Mouse (Mus musculus) embryonic facial prominence, embryonic 10.5 days (tissue): ENCODE results near the gene Rln3. TPM values are rescaled to one million over a fixed set of nuclear protein-coding genes. Genes with fewer than 3 reads are reported as not detected.

Experiments
- DNase-seq: peaks from one replicate; pipeline ENCODE4 v3.0.0-alpha.2; 2017; ENCODE audit warnings: low spot score
- H3K27ac ChIP-seq: fragments of 300-500 bp; sonication (generic); replicated peaks from 2 replicates; pipeline ENCODE4 v1.5.1; 2016; ENCODE audit warnings: mild to moderate bottlenecking
- H3K27me3 ChIP-seq: fragments of 300-500 bp; sonication (generic); replicated peaks from 2 replicates; pipeline ENCODE4 v1.6.1; 2016; ENCODE audit warnings: low read depth, mild to moderate bottlenecking; ENCODE audit not compliant: poor library complexity, severe bottlenecking
- H3K36me3 ChIP-seq: fragments of 300-500 bp; sonication (generic); replicated peaks from 2 replicates; pipeline ENCODE4 v1.6.1; 2016; ENCODE audit warnings: mild to moderate bottlenecking, moderate library complexity
- H3K4me1 ChIP-seq: fragments of 300-500 bp; sonication (generic); 2 replicates; pipeline ENCODE4 v1.6.1; 2016
- H3K4me3 ChIP-seq: fragments of 300-500 bp; sonication (generic); 2 replicates; pipeline ENCODE4 v1.5.1; 2016; ENCODE audit warnings: mild to moderate bottlenecking, moderate library complexity
- H3K9me3 ChIP-seq: fragments of 300-500 bp; sonication (generic); 2 replicates; pipeline ENCODE4 v1.6.1; 2016; ENCODE audit warnings: mild to moderate bottlenecking
- WGBS: fragments of 180-500 bp; shearing (Covaris S2); methylation state at CpG from one replicate; pipeline ENCODE4 v1.1.7; 2016; 5-methylcytosine and 5-hydroxymethylcytosine counted together
- polyA plus RNA-seq: library from polyadenylated mRNA; unstranded; fragments of >200 nt; fragmentation: Nextera tagmentation; extraction: Ambion mirVana; gene quantifications from 2 replicates; pipeline ENCODE4 v1.2.1, GENCODE M21; 2016

Rln3 gene
- polyA plus RNA-seq, 1 experiment from 2014 or later: not detected

DNA sequence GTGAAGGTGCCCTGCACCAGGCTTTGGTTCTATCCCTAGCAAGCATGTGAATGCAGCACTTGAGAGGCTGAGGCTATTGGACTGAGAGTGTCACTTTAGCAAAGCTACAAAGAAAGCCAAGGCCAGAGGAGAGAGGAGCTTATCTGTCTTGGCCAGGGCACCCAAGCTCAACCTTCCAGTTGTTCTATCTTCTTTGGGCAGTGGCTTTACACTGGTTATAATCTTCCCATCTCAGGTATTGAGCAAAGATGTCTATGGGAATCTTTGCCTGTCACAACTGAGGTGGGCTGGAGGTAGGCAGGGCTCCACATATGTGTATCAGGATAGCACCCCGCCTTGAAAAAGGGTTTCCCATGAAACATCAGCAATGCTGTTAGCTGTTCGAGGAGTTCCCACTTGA is 15.4 kb upstream of the Rln3 start:
- no peak for DNase-seq
- no peaks in the 10 kb centered on the region for H3K27me3 ChIP-seq

DNA sequence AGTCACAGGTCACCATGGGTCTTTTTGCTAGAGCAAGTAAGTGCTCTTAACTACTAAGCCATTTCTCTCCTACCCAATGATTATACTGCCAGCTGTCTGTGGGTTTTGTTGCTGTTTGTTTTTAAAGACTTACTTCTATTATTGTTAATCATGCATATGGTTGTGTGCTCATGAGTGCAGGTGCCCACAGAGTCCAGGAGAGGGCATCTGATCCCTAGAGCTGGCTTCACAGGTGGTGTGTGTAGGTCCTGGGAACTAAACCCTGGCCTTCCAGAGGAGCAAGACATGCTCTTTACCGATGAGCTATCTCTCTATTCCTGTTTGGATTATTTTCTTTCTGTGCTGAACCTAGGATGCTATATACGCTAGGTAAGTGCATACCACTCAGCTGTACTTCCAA is 14.4 kb upstream of the Rln3 start:
- WGBS: 88% methylated on average over 2 of the region's 2 CpGs
- no peaks in the 10 kb centered on the region for H3K4me1 ChIP-seq
- H3K9me3 ChIP-seq: no peaks in the 10 kb centered on the region
- DNase-seq: no peak
- H3K36me3 ChIP-seq: no peaks in the 10 kb centered on the region
- no peak overlapping the region for H3K27ac ChIP-seq
- H3K4me3 ChIP-seq: no peak overlapping the region
- H3K27me3 ChIP-seq: no peaks in the 10 kb centered on the region

More for the DNA sequence above, 15.4 kb upstream of the Rln3 start:
- WGBS: 85% methylated on average over 2 of the region's 2 CpGs
- no peak overlapping the region for H3K27ac ChIP-seq
- H3K4me1 ChIP-seq: no peaks in the 10 kb centered on the region
- H3K36me3 ChIP-seq: no peaks in the 10 kb centered on the region
- H3K4me3 ChIP-seq: no peak overlapping the region
- H3K9me3 ChIP-seq: no peaks in the 10 kb centered on the region

DNA sequence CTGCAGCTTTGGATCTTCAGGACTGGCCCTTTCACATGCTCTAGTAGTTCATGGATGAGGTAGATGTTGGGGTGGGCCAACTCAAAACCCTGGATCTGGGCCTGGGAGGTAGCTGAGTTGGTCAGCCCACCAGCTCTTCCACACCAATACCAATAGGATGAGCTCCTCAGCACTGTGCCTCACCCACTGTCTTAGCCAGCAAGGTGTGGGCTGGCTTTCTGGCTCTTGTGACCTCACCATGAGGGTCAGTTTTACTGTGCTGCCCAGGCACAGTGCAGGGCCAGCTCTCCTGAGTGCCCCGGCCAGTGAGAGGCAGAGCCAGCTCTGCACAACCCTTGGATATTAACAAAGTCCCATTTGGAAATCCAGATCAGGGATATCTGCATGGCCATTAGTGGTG is 13.0 kb upstream of the Rln3 start:
- 94% methylated on average over 1 of the region's 1 CpGs for WGBS
- Histone ChIP-seq H3K27ac (no peak overlapping the region), H3K4me3 (no peak overlapping the region), H3K4me1 (no peaks in the 10 kb centered on the region), H3K36me3 (no peaks in the 10 kb centered on the region), H3K27me3 (no peaks in the 10 kb centered on the region), H3K9me3 (0 out of 2 replicates have a peak, but pooled peaks cover 2% of the 10 kb centered on the region)
- no peak for DNase-seq

DNA sequence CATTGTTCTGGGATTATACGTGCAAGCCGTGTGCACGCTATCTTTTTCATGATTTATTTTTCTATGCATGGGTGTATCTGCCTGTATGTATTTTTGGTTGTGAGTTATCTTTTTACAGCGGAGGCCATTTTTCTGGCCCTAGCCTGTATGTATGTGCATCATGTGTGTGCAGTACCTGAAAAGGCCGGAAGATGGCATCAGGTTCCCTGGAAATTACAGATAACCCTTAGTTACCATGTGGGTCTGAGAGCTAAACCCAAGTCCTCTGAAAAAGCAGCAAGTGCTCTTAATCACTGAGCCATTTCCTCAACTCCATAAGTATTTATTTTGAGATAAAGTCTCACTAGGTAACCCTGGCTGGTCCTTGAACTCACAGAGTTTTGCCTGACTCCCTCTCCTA is 8.4 kb upstream of the Rln3 start:
- 93% methylated on average over 5 of the region's 5 CpGs for WGBS
- Histone ChIP-seq H3K27ac (no peak overlapping the region), H3K36me3 (no peaks in the 10 kb centered on the region), H3K9me3 (0 out of 2 replicates have a peak, but pooled peaks cover 2% of the 10 kb centered on the region), H3K27me3 (no peaks in the 10 kb centered on the region), H3K4me1 (peaks cover 12% of the 10 kb centered on the region), H3K4me3 (no peak overlapping the region)
- no peak for DNase-seq

DNA sequence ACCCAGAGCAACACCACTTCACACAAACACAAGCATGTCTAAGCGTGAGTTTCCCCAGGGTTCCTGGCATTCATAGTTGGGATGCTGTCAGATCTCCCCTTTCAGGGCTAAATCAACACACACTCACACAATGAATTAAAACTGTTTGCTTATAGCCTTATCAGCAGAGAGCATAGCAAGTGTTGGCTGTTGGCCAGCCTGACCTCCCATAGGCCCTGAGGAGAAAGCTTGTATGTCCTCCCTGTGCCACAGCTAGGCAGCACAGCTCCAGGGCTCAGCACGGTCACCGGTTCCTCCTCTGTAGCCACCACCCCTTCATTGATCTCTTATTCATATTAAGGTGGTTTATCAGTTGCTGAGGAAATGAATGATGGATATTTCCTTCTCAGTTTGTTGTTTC is 7.9 kb upstream of the Rln3 start:
- Histone ChIP-seq H3K27ac (no peak overlapping the region), H3K9me3 (0 out of 2 replicates have a peak, but pooled peaks cover 2% of the 10 kb centered on the region), H3K4me1 (peaks cover 12% of the 10 kb centered on the region), H3K27me3 (no peaks in the 10 kb centered on the region; the same call in 1 of the 2 replicates), H3K36me3 (no peaks in the 10 kb centered on the region), H3K4me3 (no peak overlapping the region)
- no peak for DNase-seq
- WGBS: 88% methylated on average over 3 of the region's 3 CpGs

DNA sequence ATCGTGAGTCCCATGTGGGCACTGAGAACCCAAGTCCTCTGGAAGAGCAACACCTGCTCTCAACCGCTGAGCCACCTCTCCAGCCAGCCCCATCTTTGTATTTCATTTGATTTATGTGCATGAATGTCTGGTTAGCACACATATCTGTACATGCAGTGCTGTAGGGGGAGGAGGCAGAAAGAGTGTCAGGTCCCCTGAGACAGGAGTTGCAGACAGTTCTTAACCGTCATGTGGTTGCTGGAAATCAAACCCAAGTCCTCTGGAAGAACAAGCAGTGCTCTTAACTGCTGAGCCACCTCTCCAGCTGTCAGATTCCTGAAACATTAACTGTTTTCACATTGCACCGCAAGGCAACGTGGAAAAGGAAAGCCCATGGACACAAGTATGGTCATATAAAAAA is 3.4 kb upstream of the Rln3 start:
- DNase-seq: no peak
- Histone ChIP-seq H3K27me3 (peaks cover 39% of the 10 kb centered on the region), H3K4me1 (peaks cover 23% of the 10 kb centered on the region), H3K4me3 (no peak overlapping the region), H3K36me3 (no peaks in the 10 kb centered on the region), H3K27ac (no peak overlapping the region), H3K9me3 (0 out of 2 replicates have a peak, but pooled peaks cover under 1% of the 10 kb centered on the region)
- WGBS: 80% methylated on average over 5 of the region's 5 CpGs

DNA sequence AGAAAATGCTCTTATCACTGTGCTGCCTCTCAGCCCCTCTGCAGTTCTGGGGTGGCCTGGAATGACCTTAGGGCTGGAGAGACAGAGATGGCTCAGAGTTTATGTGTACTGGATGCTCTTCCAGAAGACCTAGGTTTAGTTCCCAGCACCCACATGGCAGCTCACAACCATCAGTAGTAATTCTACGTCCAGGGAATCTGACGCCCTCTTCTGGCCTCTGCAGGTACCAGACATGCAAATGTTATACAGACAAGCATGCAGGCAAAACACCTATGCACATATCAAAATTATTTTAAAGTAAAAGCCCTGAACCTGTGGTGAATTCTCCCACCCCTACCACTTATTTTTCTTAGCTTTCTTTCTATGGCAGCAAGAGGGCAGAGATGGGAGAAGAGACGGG is 1.7 kb upstream of the Rln3 start:
- Histone ChIP-seq H3K4me1 (peaks cover 37% of the 10 kb centered on the region), H3K27ac (no peak overlapping the region), H3K27me3 (peaks cover 55% of the 10 kb centered on the region), H3K36me3 (no peaks in the 10 kb centered on the region), H3K4me3 (no peak overlapping the region), H3K9me3 (no peaks in the 10 kb centered on the region)
- 85% methylated on average over 3 of the region's 3 CpGs for WGBS
- no peak for DNase-seq

DNA sequence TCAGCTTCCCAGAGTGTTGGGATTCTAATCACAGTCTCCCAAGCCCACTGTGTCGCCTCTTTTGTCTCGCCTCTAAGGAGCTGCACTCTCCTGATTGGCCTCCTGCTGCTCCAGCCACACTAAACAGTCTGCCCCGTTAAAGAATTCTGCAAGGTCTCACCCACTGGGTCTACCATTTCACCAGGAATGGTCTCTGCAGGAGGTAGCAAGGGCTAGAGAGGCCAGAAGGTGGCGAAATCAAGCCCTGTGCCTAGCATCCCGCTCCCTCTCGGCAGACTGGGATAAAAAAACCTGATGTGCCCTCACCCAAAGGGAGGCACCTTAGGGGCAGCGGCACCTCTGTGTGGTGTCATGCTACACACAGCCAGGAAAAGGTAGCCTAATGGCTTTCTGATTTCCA is 697 bp downstream of the Rln3 start:
- DNase-seq: peak; percentile 24
- Histone ChIP-seq H3K27me3 (peaks cover 77% of the 10 kb centered on the region), H3K27ac (no peak overlapping the region), H3K9me3 (no peaks in the 10 kb centered on the region), H3K4me3 (no peak overlapping the region; the same call in 1 of the 2 replicates), H3K4me1 (peaks cover 26% of the 10 kb centered on the region), H3K36me3 (no peaks in the 10 kb centered on the region)
- WGBS: 4% methylated on average over 7 of the region's 7 CpGs

DNA sequence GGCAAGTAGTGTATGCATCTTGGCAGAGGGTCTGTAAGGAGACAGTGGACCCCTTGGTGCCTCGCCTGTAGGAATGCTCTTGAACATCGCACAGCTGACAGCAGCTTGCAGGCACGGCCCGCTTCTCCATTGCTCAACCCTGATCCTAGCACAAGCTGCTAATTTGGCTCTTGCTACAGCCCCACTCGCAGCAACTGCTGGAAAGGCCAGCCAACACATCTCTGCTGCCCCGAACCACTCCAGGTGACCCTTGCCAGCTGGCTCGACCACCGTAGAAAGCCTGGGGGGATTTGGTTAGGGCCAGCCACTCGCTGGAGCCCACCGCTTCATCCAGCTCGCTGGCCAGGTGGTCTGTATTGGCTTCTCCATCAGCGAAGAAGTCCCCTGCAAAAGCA is 1.9 kb downstream of the Rln3 start:
- H3K4me1 ChIP-seq: peaks cover 26% of the 10 kb centered on the region
- no peak overlapping the region for H3K27ac ChIP-seq
- 32% methylated on average over 12 of the region's 12 CpGs for WGBS
- DNase-seq: peak; percentile 20
- H3K27me3 ChIP-seq: peaks cover 87% of the 10 kb centered on the region
- H3K36me3 ChIP-seq: no peaks in the 10 kb centered on the region
- H3K4me3 ChIP-seq: peak overlapping the region; percentile 56
- H3K9me3 ChIP-seq: no peaks in the 10 kb centered on the region

DNA sequence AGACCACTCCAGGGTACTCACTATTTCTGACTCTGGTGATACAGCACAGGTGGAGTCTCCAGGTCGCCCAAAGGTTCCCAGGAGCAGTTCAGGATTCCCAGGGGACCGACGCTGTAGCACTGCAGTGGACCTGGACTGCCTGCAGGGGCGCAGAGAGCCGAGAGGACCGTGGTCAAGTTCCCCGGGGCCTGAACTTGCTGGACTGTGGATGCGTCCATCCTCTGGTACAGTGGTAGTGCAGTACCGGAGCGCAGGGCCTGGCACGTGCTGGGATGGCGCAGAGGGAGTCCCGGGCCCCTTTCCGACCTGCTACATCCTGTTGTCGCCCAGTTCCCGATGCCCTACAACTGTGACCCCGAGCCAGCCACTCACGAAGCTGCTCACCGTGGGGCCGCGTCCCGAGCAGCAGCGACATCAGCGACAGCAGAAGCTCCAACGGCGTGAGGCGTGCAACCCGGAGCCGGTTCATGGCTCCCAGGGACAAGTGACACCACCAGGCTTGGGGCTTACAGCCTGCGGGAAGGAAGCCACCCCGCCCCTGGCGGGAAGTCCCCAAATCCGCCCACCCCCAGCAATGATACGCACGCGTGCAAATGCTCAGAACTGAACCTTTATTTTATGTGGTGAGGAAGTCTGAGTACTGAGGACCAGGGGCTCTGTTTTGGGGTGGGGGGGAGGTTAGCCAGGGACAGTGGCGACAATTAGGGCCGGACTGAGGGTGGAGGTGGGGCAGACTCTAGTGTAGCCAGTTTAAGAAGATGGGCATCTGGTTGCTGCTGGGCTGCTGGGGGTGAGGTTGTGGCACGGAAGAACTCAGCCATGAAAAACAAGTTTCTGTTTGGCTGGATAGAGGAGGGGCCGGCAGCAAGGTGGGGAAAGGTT is 2.5 kb downstream of the Rln3 start, which contains the start of gene Il27ra:
TSS of gene Il27ra (minus strand) at position 524 of the 882 bp plus-strand sequence.
- Histone ChIP-seq H3K9me3 (no peaks in the 10 kb centered on the region), H3K36me3 (no peaks in the 10 kb centered on the region), H3K27me3 (peaks cover 93% of the 10 kb centered on the region), H3K27ac (no peak within 1 kb of the TSS), H3K4me1 (peaks cover 26% of the 10 kb centered on the region), H3K4me3 (peak within 1 kb of the TSS; percentile 56)
- 4% methylated on average over 40 of the region's 40 CpGs for WGBS
- peak; percentile 75 for DNase-seq

DNA sequence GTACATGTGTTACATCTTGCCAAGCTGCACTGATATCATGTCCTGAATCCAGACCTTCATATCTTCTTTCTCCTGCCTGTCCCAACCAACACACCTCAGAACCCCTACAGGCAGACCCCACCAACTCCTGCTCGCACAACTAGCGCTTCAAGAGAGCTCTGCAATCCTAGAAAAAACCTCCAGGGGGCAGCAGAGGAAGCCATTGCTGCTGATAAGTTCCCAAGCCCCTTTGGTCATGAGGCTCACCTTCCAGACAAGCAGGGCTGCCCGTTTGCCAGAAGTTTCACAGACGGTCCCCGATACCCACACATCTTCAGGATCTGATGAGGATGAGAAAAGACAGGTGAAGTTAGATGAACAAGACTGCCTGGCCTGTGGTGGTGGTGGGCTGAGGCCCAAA is 5.8 kb downstream of the Rln3 start:
- H3K27ac ChIP-seq: no peak overlapping the region

DNA sequence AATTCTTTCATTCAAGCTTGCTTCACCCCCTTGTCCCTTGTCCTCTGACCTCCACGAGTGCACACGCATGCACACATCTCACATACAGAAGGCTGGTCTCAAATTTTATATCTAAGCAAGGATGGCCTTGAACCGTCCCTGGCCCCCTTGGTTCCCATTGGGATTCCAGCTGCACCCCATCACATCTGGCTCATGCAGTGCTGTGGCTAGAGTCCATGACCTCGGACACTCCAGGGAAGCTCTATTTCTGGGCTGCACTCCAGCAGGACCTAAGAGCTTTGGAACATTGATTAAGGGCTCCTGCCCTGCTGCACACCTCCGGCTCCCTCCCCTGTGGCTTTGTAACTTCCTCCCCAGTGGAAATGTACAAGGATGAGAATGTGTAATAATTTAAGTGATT is 6.8 kb downstream of the Rln3 start:
- WGBS: 76% methylated on average over 5 of the region's 5 CpGs
- no peaks in the 10 kb centered on the region for H3K36me3 ChIP-seq
- H3K27ac ChIP-seq: no peak overlapping the region
- peaks cover 67% of the 10 kb centered on the region for H3K27me3 ChIP-seq
- no peaks in the 10 kb centered on the region for H3K9me3 ChIP-seq
- H3K4me3 ChIP-seq: no peak overlapping the region
- peaks cover 16% of the 10 kb centered on the region for H3K4me1 ChIP-seq
- no peak for DNase-seq

More for the DNA sequence above, 5.8 kb downstream of the Rln3 start:
- no peaks in the 10 kb centered on the region for H3K9me3 ChIP-seq
- peak; percentile 86 for DNase-seq
- H3K36me3 ChIP-seq: no peaks in the 10 kb centered on the region
- H3K4me3 ChIP-seq: no peak overlapping the region
- H3K4me1 ChIP-seq: peaks cover 18% of the 10 kb centered on the region
- peaks cover 78% of the 10 kb centered on the region for H3K27me3 ChIP-seq
- WGBS: 10% methylated on average over 5 of the region's 5 CpGs

DNA sequence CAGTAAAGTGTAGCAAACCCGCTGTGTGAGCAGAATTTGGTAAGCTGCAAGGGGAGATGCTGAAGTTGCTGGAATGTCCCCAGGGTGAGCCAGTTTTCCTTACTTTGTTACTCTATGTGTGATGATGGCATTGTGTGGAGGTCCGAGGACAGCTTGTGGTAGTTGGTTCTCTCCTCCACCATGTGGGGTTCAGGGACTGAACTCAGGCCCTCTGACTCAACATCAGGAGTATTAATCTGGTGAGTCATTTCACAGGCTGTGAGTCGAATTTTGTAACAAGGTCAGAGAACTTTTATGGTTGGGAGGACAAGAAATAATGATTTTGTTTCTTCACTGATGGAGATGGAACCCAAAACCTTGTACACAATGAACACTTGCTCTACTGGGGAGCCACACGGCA is 12.0 kb downstream of the Rln3 start:
- Histone ChIP-seq H3K4me1 (0 out of 2 replicates have a peak, but pooled peaks cover 2% of the 10 kb centered on the region), H3K27ac (no peak overlapping the region), H3K4me3 (no peak overlapping the region), H3K27me3 (peaks cover 32% of the 10 kb centered on the region), H3K36me3 (no peaks in the 10 kb centered on the region), H3K9me3 (no peaks in the 10 kb centered on the region)
- no peak for DNase-seq
- WGBS: 79% methylated on average over 4 of the region's 4 CpGs
